Comparison of ENCODE assay signal across 10 mouse cellular contexts in genomic region chr11:65838999-65839398, GRCm38 (mm10). TPM values are rescaled to one million over a fixed set of nuclear protein-coding genes. Genes with fewer than 3 reads are reported as not detected.
DNase-seq lines count a peak whose midpoint lies in the region; ATAC-seq and TF ChIP-seq lines count a peak whose summit lies in the region.
"Had no signal": no experiment of that assay in that cellular context is flagged by ENCODE, and none has a peak within 500 bp of the region (broad histone marks: within the 10 kb centered on the region; RNA-seq: fewer than 3 reads in every experiment).

No protein-coding gene starts in this region.

- H3K9me3 ChIP-seq in lung, embryonic 14.5 days (ENCODE audit: low read depth, low read length), result no peaks in the 10 kb centered on the region
- no peaks in the 10 kb centered on the region for H3K9me3 ChIP-seq in hindbrain, embryonic 16.5 days (ENCODE audit: control insufficient read depth, low read length)
- H3K9me3 ChIP-seq: stomach, embryonic 15.5 days had no signal

- WGBS in lung, embryonic 14.5 days, result 43% methylated on average over 8 of the region's 8 CpGs
- 59% methylated on average over 8 of the region's 8 CpGs for WGBS in lung, adult 2 months
- 73% methylated on average over 8 of the region's 8 CpGs for WGBS in hindbrain, embryonic 16.5 days

- H3K4me2 ChIP-seq in lung, embryonic 14.5 days, result no peak overlapping the region
- no peak overlapping the region for H3K4me2 ChIP-seq in hindbrain, embryonic 16.5 days (ENCODE audit: low read length)
- H3K4me2 ChIP-seq: stomach, embryonic 15.5 days had no signal

- no peak overlapping the region for H3K9ac ChIP-seq in lung, embryonic 14.5 days
- H3K9ac ChIP-seq in hindbrain, embryonic 16.5 days (ENCODE audit: low read depth, low read length), result no peak overlapping the region
- H3K9ac ChIP-seq: stomach, embryonic 15.5 days had no signal

- no peak for TF ChIP-seq CTCF in lung, embryonic 14.5 days (IDR thresholded peaks at IDR 0.05; ENCODE audit: low read depth)
- TF ChIP-seq CTCF in lung, adult 2 months (IDR thresholded peaks at IDR 0.05; ENCODE audit: insufficient read depth, low read length), result no peak

- no peak overlapping the region for H3K27ac ChIP-seq in lung, embryonic 14.5 days (ENCODE audit: low read depth)
- H3K27ac ChIP-seq in hindbrain, embryonic 16.5 days (ENCODE audit: low read depth, low read length), result no peak overlapping the region
- H3K27ac ChIP-seq: heart, adult 2 months; stomach, embryonic 15.5 days had no signal

- ATAC-seq in lung, embryonic 14.5 days (ENCODE audit: insufficient read depth), result peak; percentile 97
- no peak for ATAC-seq in granulocyte monocyte progenitor cell, adult 5-6 weeks (replicated peaks; ENCODE audit: poor library complexity, severe bottlenecking)
- no peak for ATAC-seq in hindbrain, embryonic 16.5 days

- no peak for TF ChIP-seq POLR2A in lung, adult 2 months (IDR thresholded peaks at IDR 0.05; ENCODE audit: borderline replicate concordance, extremely low read depth, low read depth, low read length)

- DNase-seq in cerebellum, adult 11 months, result peak; percentile 8
- no peak for DNase-seq in cerebellum, adult 9-10 months
- DNase-seq in lung, embryonic 14.5 days, result peak; percentile 92
- DNase-seq in lung, adult 2 months, result no peak
- DNase-seq in left cerebral cortex, postnatal 14 days (ENCODE audit: low spot score in 2 of 2), result peak; percentile 46 to 78
- peak; percentile 65 for DNase-seq in telencephalon, adult 2 months (ENCODE audit: low read depth, low spot score)

- intact Hi-C loops in left cerebral cortex, postnatal 14 days (cut with DNase I), result no loop called here

- H3K4me1 ChIP-seq in lung, embryonic 14.5 days (ENCODE audit: insufficient read depth), result no peaks in the 10 kb centered on the region
- no peaks in the 10 kb centered on the region for H3K4me1 ChIP-seq in lung, adult 2 months (ENCODE audit: control insufficient read depth, insufficient read depth, low read length)
- H3K4me1 ChIP-seq in hindbrain, embryonic 16.5 days (ENCODE audit: control insufficient read depth, insufficient read depth, low read depth, low read length), result peaks cover 2% of the 10 kb centered on the region; the same call in 1 of the 2 replicates
- H3K4me1 ChIP-seq: stomach, embryonic 15.5 days had no signal

- no peaks in the 10 kb centered on the region for H3K36me3 ChIP-seq in lung, embryonic 14.5 days (ENCODE audit: insufficient read depth)
- no peaks in the 10 kb centered on the region for H3K36me3 ChIP-seq in hindbrain, embryonic 16.5 days (ENCODE audit: control insufficient read depth, insufficient read depth, low read length)
- H3K36me3 ChIP-seq: stomach, embryonic 15.5 days had no signal

- H3K4me3 ChIP-seq in lung, embryonic 14.5 days (ENCODE audit: low read depth, low read length), result no peak overlapping the region
- H3K4me3 ChIP-seq in lung, adult 2 months (replicated peaks; ENCODE audit: extremely low read depth, low read depth, low read length), result no peak overlapping the region
- H3K4me3 ChIP-seq in hindbrain, embryonic 16.5 days (ENCODE audit: low read length), result no peak overlapping the region
- H3K4me3 ChIP-seq: heart, adult 2 months; stomach, embryonic 15.5 days had no signal

- H3K27me3 ChIP-seq in lung, embryonic 14.5 days (ENCODE audit: insufficient read depth, low read length), result no peaks in the 10 kb centered on the region
- H3K27me3 ChIP-seq in hindbrain, embryonic 16.5 days (replicated peaks; ENCODE audit: control insufficient read depth, insufficient read depth, low read length), result no peaks in the 10 kb centered on the region
- H3K27me3 ChIP-seq: stomach, embryonic 15.5 days had no signal

RNA-seq across cellular contexts. Expression of gene Zkscan6, which starts 32.0 kb away (rescaled TPM):
- polyA plus RNA-seq in lung, embryonic 14.5 days (2014; fragmentation: Nextera tagmentation; extraction: Ambion mirVana), result 10.8 and 13.0 TPM in 2 replicates
- polyA plus RNA-seq in lung, adult 2 months (2012; rRNA removed), result 3.0 and 3.6 TPM in 2 replicates
- total RNA-seq in left cerebral cortex, postnatal 14 days (2021), result 10 to 100 TPM in 1 of 2 experiments, 1 to 10 TPM in 1; 9.8 to 11.7 TPM
- total RNA-seq in granulocyte monocyte progenitor cell, adult 5-6 weeks (2014; fragmentation: Nextera tagmentation), result 10.7 and 11.4 TPM in 2 replicates
- 11.4 and 20.8 TPM in 2 replicates for total RNA-seq in granulocyte monocyte progenitor cell, adult 5-6 weeks (2017)
- polyA plus RNA-seq in hindbrain, embryonic 16.5 days (2015; fragmentation: Nextera tagmentation; extraction: Ambion mirVana), result 17.7 TPM in 2 replicates

RNA-seq across cellular contexts. Expression of gene Map2k4, which starts 50.9 kb away (rescaled TPM):
- 71.5 and 74.8 TPM in 2 replicates for polyA plus RNA-seq in lung, embryonic 14.5 days (2014; fragmentation: Nextera tagmentation; extraction: Ambion mirVana)
- 11.5 and 18.4 TPM in 2 replicates for polyA plus RNA-seq in lung, adult 2 months (2012; rRNA removed)
- total RNA-seq in left cerebral cortex, postnatal 14 days (2021), result 100 to 1,000 TPM; 201 to 202 TPM
- total RNA-seq in granulocyte monocyte progenitor cell, adult 5-6 weeks (2014; fragmentation: Nextera tagmentation), result 44.3 and 50.8 TPM in 2 replicates
- 31.2 and 31.4 TPM in 2 replicates for total RNA-seq in granulocyte monocyte progenitor cell, adult 5-6 weeks (2017)
- polyA plus RNA-seq in hindbrain, embryonic 16.5 days (2015; fragmentation: Nextera tagmentation; extraction: Ambion mirVana), result 112 and 118 TPM in 2 replicates

Comparison
In these comparisons a context has a peak if more than half of its experiments do, and no peak if none do; other contexts are left out.
1. DNase-seq: peak in cerebellum, adult 11 months (single experiment), lung, embryonic 14.5 days (single experiment), left cerebral cortex, postnatal 14 days (2 of 2) and telencephalon, adult 2 months (single experiment); none in cerebellum, adult 9-10 months (single experiment) and lung, adult 2 months (single experiment).